Mouse (Mus musculus) heart, adult 18-20 months (tissue): ENCODE data around the gene Olfr69. TPM values are rescaled to one million over a fixed set of nuclear protein-coding genes. Genes with fewer than 3 reads are reported as not detected.
A peak's percentile ranks its signal among the peaks of the same experiment; 100 is the strongest.
"Not testable (repeated sequence)": the region's sequence is repeated elsewhere in the genome, so short reads cannot be mapped to it uniquely, and the experiment has no call there.

Experiments used
- DNase-seq, 2 experiments: peaks; one replicate each; pipeline ENCODE4 v3.0.0; 2021 to 2022; ENCODE audit warnings: mixed read lengths in 1 of 2
- long read RNA-seq, 2 experiments: library from polyadenylated mRNA; stranded (forward); transcript quantifications; one replicate each; pipeline ENCODE4 v2.0.0; 2021
- total RNA-seq, 2 experiments: library from RNA; stranded (reverse); gene quantifications; 2 replicates each; pipeline ENCODE4 v1.2.3; 2021

Olfr69 gene
- total RNA-seq, result not detected
- long read RNA-seq, experiment 1, result 0 reads
- long read RNA-seq, experiment 2, result 0 reads

DNA sequence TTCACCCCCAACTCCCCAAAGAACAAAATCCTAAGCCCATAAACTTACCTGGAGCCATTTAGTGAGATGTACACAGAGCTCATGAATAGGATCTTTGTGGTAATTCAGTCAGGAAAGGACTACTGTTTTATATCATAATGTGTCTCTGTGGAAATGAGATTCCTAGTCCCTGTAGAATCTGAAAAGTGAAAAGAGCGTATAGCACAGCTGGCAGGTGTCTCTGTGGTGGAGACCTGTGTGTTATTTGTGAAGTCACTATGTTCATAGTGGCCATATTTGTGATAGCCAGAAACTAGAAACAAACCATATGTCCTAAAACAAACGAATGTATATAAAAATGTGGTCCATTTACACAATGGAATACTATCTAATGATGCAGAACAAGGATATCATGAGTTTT lies at the start of gene Olfr69:
Gene Olfr69, minus strand, starts transcription at position 101 of the 400 bp plus-strand sequence.
- DNase-seq, result no peak

DNA sequence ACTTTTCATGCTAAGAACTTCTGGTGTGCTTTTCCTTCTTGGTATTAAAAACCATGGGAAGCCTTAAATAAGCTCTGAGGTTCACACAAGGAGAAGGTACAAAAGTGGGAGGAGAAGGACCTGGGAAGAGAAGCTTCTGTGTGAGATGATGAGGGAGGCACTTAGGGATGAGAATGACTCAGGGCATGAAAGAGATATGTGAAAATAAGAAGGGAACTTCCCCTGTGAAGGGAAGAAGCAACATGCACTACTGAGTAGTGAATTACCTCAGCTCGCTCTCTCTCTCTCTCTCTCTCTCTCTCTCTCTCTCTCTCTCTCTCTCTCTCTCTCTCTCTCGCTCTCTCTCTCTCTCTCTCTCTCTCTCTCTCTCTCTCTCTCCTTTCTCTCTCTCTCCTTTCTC lies 43.7 kb upstream of the Olfr69 start:
- not testable (repeated sequence) for DNase-seq

DNA sequence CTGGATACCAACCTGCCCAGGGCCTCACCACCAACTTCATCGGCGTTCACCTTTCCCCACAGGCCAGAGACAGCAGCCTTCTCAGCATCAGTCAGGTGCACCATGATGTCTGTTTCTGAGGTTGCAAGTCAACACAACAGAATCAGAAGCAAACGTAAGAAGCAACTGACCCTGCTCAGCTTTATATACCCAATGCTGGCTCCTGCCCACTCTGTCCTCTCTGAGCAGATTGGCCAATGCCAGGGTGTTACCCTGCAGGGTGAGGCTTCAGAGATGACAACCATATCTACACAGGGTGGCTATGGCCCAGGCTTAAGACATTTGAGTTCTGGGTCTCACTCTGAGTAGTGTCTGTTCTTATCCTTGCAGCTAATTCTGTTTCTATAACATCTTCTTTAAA lies 42.4 kb upstream of the Olfr69 start, which contains the start of gene Hbb-bt:
Gene Hbb-bt, minus strand, starts transcription at position 231 of the 400 bp plus-strand sequence.
- DNase-seq, result no peak

DNA sequence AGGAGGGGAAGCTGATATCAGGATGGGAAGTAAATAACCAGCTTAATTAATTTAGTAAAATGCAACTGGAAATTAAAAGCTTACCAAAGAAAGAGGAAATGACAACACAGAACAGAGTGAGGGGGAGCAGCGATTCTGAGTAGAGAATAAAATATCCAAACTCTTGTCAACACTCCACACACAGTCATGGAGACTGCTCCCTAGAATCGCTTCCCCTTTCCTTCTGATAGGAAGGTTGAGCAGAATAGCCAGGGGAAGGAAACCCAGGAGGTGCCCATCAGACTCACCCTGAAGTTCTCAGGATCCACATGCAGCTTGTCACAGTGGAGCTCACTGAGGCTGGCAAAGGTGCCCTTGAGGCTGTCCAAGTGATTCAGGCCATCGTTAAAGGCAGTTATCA lies 41.8 kb upstream of the Olfr69 start:
- not testable (repeated sequence) for DNase-seq

DNA sequence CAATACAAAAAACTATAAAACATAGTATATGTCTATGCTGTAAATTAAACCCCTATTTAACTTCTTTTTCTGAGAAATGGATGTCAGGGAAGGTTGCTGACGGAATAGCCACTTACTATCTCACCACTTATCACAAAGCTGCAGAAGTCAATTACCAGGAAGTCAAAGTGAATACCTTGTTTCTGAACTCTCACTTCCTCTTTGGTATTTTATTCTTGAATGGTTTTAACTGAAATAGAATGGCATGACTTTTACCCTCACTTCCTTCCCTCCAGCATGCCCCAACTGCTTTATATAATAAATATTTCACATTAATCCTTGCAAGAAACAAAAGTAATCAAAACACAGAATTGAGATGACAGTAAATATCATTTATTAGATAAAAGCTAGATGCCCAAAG lies 40.8 kb upstream of the Olfr69 start:
- no peak for DNase-seq

DNA sequence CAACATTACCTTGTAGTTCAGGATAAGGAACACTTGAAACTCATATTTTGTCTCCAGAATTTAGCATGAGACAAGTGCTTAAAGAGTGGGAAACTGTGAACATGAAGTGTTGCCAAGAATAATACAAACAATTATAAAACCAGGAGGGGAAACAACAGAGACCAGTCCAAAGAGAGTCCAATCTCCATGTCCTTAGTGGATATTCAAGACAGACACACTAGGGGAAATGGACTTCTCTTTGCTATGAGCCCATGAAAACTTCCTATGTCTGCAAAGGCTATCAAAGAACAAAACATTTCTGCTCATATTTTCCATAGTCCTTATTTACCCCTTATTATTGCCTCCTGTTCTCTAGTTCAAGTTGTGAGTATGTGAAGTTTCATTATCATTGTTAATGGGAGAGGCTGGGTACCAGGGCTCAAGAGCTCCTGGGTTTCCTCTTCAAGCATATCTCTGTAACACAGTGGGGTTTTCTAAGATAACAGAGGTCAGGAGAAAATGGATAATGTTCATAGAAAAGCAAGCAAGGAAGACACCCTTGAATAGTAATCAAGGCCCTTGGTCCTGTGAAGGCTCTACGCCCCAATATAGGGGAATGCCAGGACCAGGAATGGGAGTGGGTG lies 39.9 kb upstream of the Olfr69 start:
- DNase-seq, result no peak

- no peak for DNase-seq
Observed at GRCm38 (mm10) chr7:103810746-103811145, 39.4 kb upstream of the Olfr69 start.

GRCm38 (mm10) chr7:103810296-103810695 lies 38.9 kb upstream of the Olfr69 start:
- no peak for DNase-seq

DNA sequence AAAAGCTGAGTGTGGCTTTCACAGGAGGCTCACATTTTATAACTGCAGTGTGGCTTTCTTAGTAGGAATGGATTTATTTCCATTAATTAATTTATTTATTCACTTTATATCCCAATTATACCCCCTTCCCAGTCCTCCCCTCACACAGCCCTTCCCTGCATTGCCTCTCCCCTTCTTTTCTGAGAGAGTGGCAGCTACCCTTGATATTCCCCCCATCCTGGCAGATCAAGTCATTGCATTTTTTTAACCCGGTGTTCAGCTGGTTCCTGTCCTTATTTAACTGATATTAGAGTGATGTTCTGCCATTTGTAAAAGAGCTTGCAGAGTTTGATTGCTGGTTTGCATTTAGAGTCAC lies 38.4 kb upstream of the Olfr69 start:
- no peak for DNase-seq

DNA sequence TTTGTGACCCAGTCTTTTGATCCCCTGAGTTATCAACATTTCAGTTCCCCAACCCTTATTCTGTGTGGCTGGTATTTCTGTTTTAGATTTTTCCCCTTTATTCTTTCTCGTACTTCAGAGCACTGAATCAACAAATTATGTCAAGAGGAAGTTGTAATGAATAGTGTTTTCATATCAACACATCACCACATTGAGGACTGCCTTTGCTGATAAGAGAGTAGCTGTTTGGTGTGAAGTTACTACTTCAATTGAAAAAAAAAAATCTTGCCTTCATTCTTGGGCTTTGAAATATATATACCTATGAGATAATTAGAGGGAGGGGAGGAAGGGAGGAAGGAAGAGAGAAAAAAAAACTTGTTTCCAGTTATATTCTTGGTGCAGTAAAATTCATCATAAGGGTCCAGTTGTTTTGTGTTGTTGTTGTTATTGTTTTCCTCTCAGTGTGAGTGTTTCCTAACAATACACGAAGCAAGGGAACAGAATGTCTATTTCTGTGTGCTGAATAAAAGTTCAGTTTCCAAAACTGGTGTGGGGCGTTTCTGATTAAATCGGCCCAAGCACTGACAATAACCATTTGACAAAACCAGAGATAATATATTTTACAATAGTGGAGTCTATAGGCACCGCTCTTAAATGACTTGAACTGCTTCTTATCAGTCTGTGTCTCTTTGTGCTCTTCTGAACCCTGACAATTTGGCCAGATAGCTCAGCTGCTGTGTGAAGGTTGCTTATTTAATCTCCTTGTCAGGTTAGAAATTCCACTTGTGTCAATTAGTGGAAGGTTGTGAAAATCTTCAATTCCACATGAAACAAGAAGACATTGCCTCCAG lies 37.8 kb upstream of the Olfr69 start:
- DNase-seq, result no peak

DNA sequence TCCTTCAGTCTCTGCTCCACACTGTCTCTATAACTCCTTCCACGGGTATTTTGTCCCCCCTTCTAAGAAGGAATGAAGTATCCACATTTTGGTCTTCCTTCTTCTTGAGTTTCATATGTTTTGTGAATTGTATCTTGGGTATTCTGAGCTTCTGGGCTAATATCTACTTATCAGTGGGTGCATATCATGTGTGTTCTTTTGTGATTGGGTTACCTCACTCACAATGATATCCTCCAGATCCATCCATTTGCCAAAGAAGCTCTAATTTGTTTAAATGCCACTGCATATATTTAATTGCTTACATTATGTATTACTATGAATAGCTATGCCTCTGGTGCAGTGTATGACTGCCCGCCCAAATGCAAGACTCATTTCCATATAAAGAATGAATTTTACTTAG lies 36.7 kb upstream of the Olfr69 start:
- DNase-seq, result not testable (repeated sequence)

GRCm38 (mm10) chr7:103806856-103807255 lies 35.5 kb upstream of the Olfr69 start:
- peak in 1 of 2 experiments; percentile 43 for DNase-seq

- DNase-seq, result peak in 1 of 2 experiments; percentile 4
Observed at GRCm38 (mm10) chr7:103792669-103793388, 21.4 kb upstream of the Olfr69 start.

- DNase-seq, result no peak
Observed at GRCm38 (mm10) chr7:103791721-103792120, 20.3 kb upstream of the Olfr69 start, which contains the start of gene Olfr67. TSS of gene Olfr67 (minus strand) at chr7:103791821.

DNA sequence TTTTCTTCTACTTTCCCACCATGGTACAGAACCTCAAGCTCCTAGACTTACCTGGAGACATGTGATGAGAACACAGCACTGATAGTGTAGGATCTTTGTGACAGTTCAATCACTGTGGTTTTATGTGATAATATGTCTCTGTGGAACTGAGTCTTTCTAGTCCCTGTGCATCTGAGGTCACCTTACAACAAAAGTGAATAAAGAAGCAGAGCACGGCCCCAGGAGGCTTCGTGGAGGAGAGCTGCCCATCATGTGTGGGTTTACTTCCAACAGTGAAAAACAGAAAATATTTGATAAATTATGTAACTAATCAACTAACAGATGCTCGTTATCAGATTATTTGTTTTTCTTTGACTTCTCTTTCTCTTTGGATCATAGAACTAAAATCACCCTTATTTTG lies 8.2 kb upstream of the Olfr69 start, which contains the start of gene Olfr68:
Gene Olfr68, minus strand, starts transcription at position 101 of the 400 bp plus-strand sequence.
- DNase-seq, result no peak

DNA sequence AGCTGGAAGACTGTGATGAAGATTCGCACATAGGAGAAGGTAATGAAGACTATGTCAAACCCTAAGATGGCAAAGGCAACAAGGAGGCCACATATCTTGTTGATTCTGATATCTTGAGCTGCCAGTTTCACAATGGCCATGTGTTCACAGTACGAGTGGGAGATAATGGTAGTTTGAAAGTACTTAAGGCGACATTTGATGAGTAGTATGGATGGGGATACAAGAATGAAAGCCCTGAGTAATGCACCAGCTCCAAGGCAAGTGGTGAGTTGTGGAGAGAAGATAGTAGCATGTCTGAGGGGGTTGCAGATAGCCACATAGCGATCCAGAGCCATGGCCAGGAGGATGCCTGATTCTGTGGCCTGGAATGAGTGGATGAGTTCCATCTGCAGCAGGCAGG lies 6.3 kb upstream of the Olfr69 start:
- DNase-seq, result not testable (repeated sequence)

GRCm38 (mm10) chr7:103767687-103768086 lies 3.7 kb downstream of the Olfr69 start:
- DNase-seq, result not testable (repeated sequence)

- DNase-seq, result not testable (repeated sequence)
Observed at GRCm38 (mm10) chr7:103762212-103762611, 9.2 kb downstream of the Olfr69 start.

- no peak for DNase-seq
Observed at GRCm38 (mm10) chr7:103757233-103757632, 14.2 kb downstream of the Olfr69 start, which contains the start of gene Olfr630. TSS of gene Olfr630 (minus strand) at chr7:103757333.

- DNase-seq, result no peak
Observed at GRCm38 (mm10) chr7:103744843-103745242, 26.6 kb downstream of the Olfr69 start, which contains the start of gene Olfr629. TSS of gene Olfr629 (minus strand) at chr7:103744943.

- DNase-seq, result no peak
Observed at GRCm38 (mm10) chr7:103730074-103730473, 41.3 kb downstream of the Olfr69 start, which contains the start of gene Olfr628. TSS of gene Olfr628 (plus strand) at chr7:103730374.

- DNase-seq, result not testable (repeated sequence)
Observed at GRCm38 (mm10) chr7:103716398-103716797, 55.0 kb downstream of the Olfr69 start.
